Mouse (Mus musculus): ENCODE results near the gene Rgs3.

- TF ChIP-seq CTCF (IDR thresholded peaks at IDR 0.05 in 2 of 3, conservative IDR thresholded peaks at IDR 0.05 in 1 of 3; ENCODE audit: control insufficient read depth in 1 of 3, insufficient read depth in 1 of 3, low read depth in 2 of 3, low read length in 3 of 3, poor library complexity in 1 of 3, severe bottlenecking in 1 of 3) (no peak), NELFE (IDR thresholded peaks at IDR 0.05; ENCODE audit: low read depth, low read length) (no peak), USF1 (IDR thresholded peaks at IDR 0.05; ENCODE audit: low read depth, low read length) (no peak), GATA1 (IDR thresholded peaks at IDR 0.05; ENCODE audit: low read depth, low read length) (no peak), ZC3H11A (IDR thresholded peaks at IDR 0.05; ENCODE audit: low read depth, low read length) (no peak), HCFC1 (IDR thresholded peaks at IDR 0.05; ENCODE audit: low read depth, low read length) (no peak), BHLHE40 (IDR thresholded peaks at IDR 0.05; ENCODE audit: borderline replicate concordance, low read depth, low read length) (no peak), POLR2A (IDR thresholded peaks at IDR 0.05; ENCODE audit: control insufficient read depth in 1 of 2, insufficient read depth in 1 of 2, low read depth in 1 of 2, low read length in 2 of 2, poor library complexity in 1 of 2) (no peak), SMC3 (IDR thresholded peaks at IDR 0.05; ENCODE audit: low read depth, low read length) (no peak), ZKSCAN1 (IDR thresholded peaks at IDR 0.05; ENCODE audit: low read depth, low read length) (no peak), RAD21 (IDR thresholded peaks at IDR 0.05; ENCODE audit: low read depth, low read length) (no peak), TBP (IDR thresholded peaks at IDR 0.05; ENCODE audit: low read depth, low read length) (no peak)
These were observed 140.8 kb downstream of the Rgs3 start for GRCm38 (mm10) chr4:62700426-62700825.
